Mouse (Mus musculus): ENCODE results near the gene Gm39566. TPM values are rescaled to one million over a fixed set of nuclear protein-coding genes. Genes with fewer than 3 reads are reported as not detected.
A peak's percentile ranks its signal among the peaks of the same experiment; 100 is the strongest.
"Not testable (repeated sequence)": the region's sequence is repeated elsewhere in the genome, so short reads cannot be mapped to it uniquely, and the experiment has no call there.

Gm39566 gene
- total RNA-seq (2021): not detected
- long read RNA-seq, experiment 1: 0 reads
- long read RNA-seq, experiment 2: 0 reads

DNA sequence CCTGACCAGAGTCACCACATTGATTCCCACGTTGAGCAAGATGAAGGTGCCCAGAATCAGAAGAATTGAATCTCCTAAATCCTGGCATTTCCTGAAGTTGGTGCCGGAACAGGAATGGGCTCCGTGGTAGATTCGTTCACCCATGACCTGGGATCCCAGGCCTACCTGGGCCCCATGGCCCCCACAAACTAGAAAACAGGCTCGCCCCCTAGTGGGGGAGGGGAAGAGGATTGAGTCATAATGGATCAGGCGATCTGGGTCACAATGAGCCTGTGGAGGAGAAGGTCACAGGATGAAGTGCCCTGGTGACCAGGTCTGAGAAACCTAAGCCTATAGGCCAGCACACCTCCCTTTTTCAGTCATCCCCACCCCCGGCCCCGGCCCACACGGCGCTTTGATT is at the start of gene Gm39566:
Gene Gm39566 (minus strand): TSS at position 144 of the 400 bp plus-strand sequence.
- DNase-seq (ENCODE audit: low spot score): no peak

GRCm38 (mm10) chr11:69864138-69864860 is 49.2 kb upstream of the Gm39566 start:
- no peak for DNase-seq (ENCODE audit: low spot score)

DNA sequence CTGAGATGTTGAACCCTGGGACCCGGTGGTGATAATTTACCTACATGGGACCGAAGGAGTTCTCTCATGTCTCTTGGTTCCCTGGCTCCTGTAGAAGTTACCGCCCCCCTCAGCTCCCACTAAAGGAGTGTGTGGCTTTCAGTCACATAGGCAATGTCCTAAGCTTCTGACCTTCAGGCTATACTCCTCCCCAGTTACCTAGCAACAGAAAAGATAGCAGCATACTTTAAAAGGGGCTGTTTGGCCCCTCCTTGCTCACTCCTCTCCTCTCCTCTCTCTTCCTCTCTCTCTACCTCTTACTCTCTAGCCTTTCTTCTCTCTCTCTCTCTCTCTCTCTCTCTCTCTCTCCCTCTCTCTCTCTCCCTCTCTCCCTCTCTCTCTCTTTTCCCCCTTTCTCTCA is 48.6 kb upstream of the Gm39566 start:
- not testable (repeated sequence) for DNase-seq (ENCODE audit: low spot score)

DNA sequence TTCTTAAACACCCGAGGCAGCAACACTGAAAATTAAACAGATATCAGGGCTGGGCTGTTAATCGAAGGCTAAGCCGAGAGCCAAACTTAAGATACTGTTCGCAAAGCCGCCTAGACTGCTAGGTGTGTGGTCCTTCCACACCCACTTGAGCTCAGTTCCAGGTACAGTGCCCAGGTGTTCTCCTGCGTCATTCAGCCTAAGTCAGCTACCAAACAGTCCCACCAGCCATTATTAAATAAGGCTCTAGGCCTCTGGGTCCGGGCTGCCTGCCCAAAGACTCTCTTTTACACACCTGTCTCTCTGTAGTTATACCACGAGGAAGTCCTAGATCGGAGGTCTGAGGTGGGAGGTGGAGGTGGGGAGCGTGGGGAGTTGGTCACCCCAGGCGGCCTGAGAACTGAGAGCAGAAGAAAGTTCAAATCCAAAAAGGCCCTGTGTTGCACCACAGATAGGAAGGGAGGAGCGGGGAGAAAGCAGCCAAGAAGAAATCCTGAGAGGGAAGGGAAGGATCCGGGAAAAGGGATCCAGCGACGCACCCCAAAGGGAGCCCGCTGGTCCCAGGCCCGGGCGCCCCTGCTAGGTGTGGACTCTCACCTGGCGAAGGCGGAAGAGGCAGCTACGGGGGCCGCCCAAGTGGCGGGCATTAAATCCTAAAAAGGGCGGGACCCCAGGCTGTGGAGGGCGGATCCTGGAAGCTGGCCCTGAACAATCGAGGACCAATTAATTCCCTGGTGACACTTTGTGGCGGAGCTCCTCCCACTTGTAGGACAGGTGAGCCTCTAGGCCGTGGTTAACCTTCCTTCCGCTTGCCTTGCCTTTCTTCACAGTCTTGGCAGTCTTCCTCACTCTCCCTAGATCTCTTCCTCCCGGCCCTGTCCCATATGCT is 43.3 kb upstream of the Gm39566 start, which contains the start of gene Tnk1:
Gene Tnk1 (minus strand): TSS at position 618 of the 886 bp plus-strand sequence.
- DNase-seq (ENCODE audit: low spot score): no peak

DNA sequence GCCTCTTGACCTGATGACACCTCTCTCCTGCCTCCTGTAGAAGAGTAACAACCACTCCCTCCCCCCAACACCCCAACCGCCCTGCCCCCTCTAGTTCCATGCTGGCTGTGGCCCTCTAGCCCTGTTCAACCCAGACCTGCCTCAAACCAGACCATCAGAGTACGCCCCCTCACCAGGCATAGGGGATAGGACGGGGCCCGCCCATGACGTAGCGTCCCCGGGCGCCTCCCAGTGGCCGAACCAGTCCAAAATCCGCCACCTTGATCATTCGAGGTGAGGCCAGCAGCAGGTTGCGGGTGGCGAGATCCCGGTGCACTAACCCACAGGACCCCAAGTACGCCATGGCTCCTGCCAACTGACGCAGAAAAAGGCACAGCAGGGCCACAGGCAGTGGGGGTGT is 40.2 kb upstream of the Gm39566 start:
- DNase-seq (ENCODE audit: low spot score): no peak

DNA sequence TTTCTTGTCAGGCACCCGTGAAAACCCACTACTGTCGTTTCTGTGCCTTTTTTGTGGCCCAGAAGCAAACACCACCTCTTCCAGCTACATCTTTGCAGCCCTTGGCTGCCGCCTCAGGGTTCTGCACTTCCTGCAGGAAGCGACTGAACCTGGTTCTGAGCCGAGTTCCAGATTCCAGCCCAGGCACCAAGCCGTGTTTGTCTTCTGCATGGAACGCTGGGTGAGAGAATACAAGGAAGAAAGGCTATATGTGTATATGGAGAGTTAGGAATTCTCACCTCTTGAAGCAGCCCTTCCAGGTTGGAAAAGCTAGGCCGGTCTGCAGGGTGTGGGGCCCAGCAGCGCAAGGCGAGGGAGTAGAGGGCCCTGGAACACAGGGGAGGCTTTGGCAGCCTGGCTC is 39.6 kb upstream of the Gm39566 start:
- DNase-seq (ENCODE audit: low spot score): no peak

DNA sequence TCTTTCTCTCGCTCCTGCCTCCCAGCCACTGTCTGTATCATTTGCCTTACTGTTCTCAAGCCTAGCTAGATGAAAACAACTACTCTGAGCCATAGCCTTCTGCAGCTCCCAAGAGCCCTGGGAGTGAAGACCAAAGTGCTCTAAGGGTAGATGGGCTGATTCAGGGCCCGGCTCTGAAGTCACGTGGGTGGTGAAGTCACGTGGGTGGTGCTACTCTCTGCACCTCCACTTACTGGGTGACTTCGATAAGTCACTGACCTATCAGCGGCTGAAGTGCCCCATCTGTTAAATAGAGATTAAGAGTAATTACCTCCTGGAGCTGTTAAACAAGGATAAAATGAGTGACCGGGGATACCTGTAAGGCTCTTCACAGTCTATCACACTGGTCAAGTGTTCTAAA is 38.9 kb upstream of the Gm39566 start:
- DNase-seq (ENCODE audit: low spot score): no peak

DNA sequence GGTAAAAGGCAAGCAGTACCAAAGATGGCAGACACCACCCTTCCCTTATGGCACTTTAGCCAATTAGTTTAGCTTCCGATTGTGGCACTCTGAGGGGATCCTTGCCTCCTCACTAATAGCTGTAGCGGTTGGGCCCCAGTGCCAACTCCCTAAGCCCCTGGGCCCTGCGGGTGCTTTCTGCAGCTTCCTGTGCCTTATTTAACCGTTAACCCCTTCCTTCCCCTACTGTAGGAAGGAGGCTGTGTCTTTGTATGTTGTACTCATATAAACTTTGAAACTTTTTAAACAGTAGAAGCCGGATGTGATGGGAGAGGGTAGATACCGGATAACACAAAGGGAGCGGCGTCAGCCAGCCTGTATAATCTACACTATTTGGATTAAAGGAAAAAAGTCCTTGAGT is 35.7 kb upstream of the Gm39566 start:
- DNase-seq (ENCODE audit: low spot score): no peak

GRCm38 (mm10) chr11:69849884-69850283 is 34.8 kb upstream of the Gm39566 start:
- DNase-seq (ENCODE audit: low spot score): no peak

DNA sequence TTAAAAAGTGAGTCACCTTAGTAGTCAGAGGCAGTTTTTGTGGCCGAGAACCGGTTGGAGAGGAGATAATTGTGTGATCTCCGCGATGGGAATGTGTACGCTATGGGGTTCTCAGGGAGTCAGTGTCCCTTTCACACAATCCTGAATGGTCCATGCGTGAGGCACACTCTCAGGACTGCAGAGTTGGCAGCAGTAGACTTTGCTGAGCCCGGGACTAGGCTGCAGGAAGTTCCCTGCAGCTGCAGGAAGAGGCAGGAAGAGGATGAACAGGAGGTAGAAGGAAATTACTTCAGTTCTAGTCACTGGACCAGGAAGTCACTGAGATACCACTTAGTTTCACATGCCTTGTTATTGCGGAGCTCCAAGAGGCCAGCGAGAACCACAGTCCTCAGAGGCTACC is 34.0 kb upstream of the Gm39566 start:
- DNase-seq (ENCODE audit: low spot score): no peak

DNA sequence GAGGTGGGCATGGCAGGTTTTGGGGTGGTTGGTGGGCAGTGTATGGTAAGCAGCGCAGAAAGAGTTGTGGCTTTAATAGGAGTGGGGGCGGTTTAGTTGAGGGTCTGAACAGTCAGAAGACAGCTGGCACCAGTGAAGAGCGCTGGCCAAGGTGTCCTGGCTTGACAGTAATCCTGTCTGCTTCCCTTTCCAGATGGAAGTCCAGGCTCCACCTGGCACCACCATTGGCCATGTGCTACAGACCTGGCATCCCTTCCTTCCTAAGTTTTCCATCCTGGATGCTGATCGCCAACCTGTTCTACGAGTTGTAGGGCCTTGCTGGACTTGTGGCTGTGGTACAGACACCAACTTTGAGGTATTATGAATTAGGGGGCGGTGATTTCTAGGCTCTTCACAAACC is 32.9 kb upstream of the Gm39566 start:
- no peak for DNase-seq (ENCODE audit: low spot score)

- DNase-seq (ENCODE audit: low spot score): no peak
Observed at GRCm38 (mm10) chr11:69846738-69847688, 31.9 kb upstream of the Gm39566 start.

GRCm38 (mm10) chr11:69846198-69846680 is 31.1 kb upstream of the Gm39566 start, which contains the start of gene Plscr3:
Gene Plscr3 (plus strand): TSS chr11:69846376.
- DNase-seq (ENCODE audit: low spot score): peak; percentile 90

GRCm38 (mm10) chr11:69838714-69839104 is 23.6 kb upstream of the Gm39566 start:
- no peak for DNase-seq (ENCODE audit: low spot score)

DNA sequence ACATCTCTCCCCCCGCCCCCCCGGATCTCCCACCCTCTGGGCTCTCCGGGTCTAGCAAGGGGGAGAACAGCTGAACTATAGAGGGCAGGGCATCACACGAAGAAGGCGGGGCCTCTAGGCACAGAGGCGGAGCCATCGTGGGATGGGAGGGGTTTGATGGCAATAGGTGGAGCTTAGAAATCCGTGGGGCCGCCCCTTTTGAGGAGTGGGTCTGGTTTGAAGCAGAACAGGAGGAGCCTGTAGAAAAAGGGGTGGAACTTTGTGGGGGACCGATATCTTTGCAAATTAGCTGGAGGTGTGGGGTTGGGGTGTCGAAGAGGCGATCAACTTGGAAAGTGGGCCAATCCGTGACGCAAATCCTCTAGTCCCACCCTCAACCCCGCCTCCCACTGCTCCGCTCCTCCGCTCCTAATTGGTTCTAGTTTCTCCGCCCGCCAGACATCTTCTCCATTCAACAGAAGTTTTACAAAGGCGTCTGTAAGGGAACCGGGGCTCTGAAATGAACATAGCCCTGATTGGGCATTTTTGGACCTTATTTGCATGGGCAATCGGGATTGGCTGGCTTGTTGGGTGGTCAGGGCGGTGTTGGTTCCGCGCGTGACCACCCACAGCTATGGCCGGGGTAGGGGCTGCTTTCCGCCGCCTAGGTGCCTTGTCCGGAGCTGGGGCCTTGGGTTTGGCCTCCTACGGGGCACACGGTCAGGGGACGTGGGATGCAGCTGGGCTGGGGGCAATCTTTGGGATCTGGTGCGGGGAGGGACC is 23.0 kb upstream of the Gm39566 start, which contains the start of gene Tmem256:
Gene Tmem256 (plus strand): TSS at position 563 of the 762 bp plus-strand sequence.
- peak; percentile 98 for DNase-seq (ENCODE audit: low spot score)

DNA sequence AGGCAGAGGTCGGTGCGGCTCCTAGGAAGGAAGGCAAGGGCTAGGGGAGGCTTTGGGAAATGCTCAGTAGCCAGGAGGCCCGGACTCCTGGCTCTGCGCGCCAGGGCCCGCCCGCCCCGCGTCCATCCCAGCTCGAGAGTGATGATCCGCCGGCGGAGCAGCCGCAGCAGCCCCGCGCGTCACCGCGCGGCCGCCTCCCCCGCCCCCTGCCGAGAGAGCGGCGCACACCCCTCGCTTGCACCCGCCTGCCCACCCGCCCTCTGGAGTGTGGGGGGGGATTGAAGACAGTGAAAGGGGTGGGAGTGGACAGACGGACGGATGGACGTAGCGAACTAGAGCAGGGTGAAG is 22.5 kb upstream of the Gm39566 start, which contains the start of gene Nlgn2:
Gene Nlgn2 (minus strand): TSS at position 181 of the 348 bp plus-strand sequence.
- no peak for DNase-seq (ENCODE audit: low spot score)

- peak; percentile 36 for DNase-seq (ENCODE audit: low spot score)
Observed at GRCm38 (mm10) chr11:69836703-69837576, 21.8 kb upstream of the Gm39566 start.

DNA sequence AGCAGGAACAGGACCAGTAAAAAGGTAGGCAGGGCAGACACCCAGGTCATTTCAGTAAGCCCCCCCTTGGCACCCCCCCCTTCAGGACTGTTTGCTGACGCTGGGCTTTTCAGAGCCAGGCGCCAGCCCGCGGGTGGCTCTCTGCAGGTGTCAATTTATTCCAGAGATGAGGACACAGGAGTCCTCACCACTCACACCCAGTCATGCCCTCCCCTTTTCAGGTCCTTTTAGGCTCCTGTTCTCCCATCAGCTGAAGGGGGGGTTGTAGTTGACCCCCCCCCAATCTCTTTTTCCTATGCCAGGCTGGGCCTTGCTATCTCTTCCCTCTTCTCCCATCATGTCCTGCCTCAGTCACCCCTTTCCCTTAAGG is 20.9 kb upstream of the Gm39566 start:
- no peak for DNase-seq (ENCODE audit: low spot score)

DNA sequence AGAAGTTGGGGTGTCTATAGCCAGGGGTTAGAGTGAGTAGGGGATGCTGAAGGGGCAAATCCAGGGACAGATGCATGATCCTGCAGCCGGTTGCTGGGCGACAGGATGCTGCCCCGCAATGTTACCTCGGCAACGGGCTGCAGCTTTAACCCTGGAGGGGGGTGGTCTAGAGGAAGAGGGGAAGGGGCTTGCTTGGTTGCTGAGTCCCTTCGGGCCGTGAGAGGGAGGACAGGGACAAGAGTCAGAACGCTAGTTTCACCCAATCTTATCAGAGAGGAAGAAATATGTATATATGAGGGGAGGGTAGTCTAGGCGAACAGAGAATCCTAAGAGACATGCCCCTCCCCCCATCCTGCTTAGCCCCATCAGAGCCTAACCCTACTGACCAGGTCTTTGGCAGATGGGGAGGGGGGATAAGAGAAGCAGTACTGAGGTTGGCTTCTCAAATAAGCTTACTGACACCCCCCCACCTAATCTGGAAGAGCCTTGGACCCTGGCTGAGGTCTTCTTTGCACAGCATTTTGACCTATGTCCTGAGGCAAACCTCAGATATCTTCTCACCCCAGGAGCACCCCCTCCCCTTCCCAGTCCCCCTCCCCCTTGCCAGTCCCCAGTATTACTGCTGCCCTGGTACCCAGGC is 20.3 kb upstream of the Gm39566 start:
- no peak for DNase-seq (ENCODE audit: low spot score)
